Mouse (Mus musculus): ENCODE results near the gene Irf9. TPM values are rescaled to one million over a fixed set of nuclear protein-coding genes. Genes with fewer than 3 reads are reported as not detected.

Gene Irf9
- total and polyA plus RNA-seq, 3 experiments: 8.5 to 14.8 TPM; not detected in 1

DNA sequence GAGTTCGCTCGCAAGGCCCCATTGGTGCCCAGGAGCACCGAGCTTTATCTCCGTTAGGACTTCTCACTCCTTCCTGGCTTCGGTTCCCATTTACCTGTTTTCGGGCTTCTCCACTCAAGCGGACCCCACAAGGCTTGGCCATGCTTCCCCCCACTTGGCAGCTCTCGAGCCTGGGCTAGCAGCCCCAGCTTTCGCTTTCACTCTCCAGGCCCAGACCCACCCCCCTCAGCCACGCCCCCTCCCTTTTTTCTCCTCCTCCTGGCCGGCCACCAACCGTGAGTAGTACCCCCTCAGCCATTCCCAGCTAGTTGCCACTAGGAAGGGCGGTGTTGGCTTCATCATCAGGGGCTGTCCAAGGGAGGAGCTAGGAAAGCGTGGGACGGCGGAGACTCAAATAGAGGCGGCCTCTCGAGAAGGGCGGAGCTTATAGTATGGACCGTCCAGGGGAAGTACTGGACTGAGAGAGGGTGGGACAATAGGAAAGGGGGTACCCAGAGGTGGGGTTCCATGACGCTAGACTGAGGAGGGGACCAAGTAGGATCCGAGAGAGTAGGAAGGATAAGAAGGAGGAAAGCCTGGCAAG, 12.5 kb upstream of the Irf9 start, which contains the start of gene Psme2 (continued):
- TF ChIP-seq ZKSCAN1 (IDR thresholded peaks at IDR 0.05; ENCODE audit: low read depth, low read length) (no peak), POLR2AphosphoS2 (IDR thresholded peaks at IDR 0.05; ENCODE audit: low read length) (peak; percentile 74), TBP (IDR thresholded peaks at IDR 0.05; ENCODE audit: low read depth, low read length) (no peak)

DNA sequence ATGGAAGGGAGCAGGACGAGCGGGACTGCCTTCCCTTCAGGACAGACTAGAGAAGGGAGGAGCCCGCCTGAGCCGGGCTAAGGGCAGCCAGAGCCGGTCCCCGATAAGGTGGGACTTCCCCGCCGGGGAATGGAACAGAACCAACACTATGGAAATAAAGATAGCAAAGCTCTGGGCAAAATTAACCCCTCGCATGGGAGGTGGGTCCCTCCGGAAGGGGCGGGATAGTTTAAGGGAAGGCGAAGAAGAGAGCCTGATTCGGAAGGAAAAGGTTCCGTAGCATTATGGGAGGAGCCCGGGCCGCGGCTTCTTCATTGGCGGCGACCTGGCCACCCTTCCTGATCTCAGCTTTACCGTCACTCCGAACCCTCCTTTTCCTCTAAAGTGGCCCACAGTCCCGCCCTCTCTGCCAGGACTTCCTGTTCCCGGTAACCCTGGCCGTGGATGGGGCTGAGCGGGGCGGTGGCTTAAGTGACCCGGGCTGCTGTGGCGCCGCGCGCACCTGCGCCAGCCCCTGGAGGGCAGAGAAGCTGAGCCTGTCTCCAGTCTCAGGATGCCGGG, 12.0 kb upstream of the Irf9 start, which contains the start of gene Rnf31:
Rnf31 (plus strand) TSS at position 378 of the 561 bp plus-strand sequence.
- H3K36me3 ChIP-seq (ENCODE audit: control insufficient read depth in 1 of 2, insufficient read depth in 2 of 2, low read length in 2 of 2): peaks cover 3 to 22% of the 10 kb centered on the region in 2 experiments; a peak in 3 of 4 replicates
- peaks cover 3 to 35% of the 10 kb centered on the region in 2 experiments for H3K4me1 ChIP-seq (ENCODE audit: control insufficient read depth in 1 of 2, insufficient read depth in 2 of 2, low read length in 2 of 2)
- no peaks in the 10 kb centered on the region for H3K9me3 ChIP-seq (replicated peaks; ENCODE audit: insufficient read depth, low read length)

DNA sequence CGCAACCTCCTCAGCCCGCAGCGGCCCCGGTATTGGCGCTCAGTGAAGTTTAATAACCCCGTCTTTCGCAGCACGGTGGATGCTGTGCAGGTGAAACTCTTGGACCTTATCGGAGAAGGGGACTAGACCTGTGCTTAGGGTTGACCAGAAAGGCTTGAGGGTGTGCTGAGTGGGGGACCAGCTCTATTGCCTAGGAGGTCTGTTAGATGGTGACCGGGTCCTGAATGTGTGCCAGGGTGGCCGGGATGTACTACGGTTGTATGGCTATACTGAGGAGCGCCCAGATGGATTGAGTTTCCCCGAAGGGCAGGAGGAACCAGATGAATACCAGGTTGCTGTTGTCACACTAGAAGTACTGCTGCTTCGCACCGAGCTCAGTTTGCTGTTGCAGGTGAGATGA, 11.1 kb upstream of the Irf9 start:
- Histone ChIP-seq H3K4me1 (ENCODE audit: control insufficient read depth in 1 of 2, insufficient read depth in 2 of 2, low read length in 2 of 2) (peaks cover under 1 to 28% of the 10 kb centered on the region in 2 experiments), H3K36me3 (ENCODE audit: control insufficient read depth in 1 of 2, insufficient read depth in 2 of 2, low read length in 2 of 2) (peaks cover 3 to 15% of the 10 kb centered on the region in 2 experiments; a peak in 3 of 4 replicates), H3K27ac (ENCODE audit: control insufficient read depth, low read depth, low read length) (no peak overlapping the region), H3K79me2 (ENCODE audit: control insufficient read depth, insufficient read depth, low read length, poor library complexity) (peaks cover 24% of the 10 kb centered on the region), H3K27me3 (ENCODE audit: control insufficient read depth in 1 of 2, insufficient read depth in 2 of 2, low read length in 2 of 2) (no peaks in the 10 kb centered on the region), H3K9ac (ENCODE audit: control insufficient read depth, low read depth, low read length, poor library complexity, severe bottlenecking) (peak overlapping the region; percentile 82), H3K4me3 (ENCODE audit: control insufficient read depth in 1 of 2, insufficient read depth in 1 of 2, low read depth in 2 of 2, low read length in 2 of 2) (peak overlapping the region; percentile 73 to 80), H3K9me3 (replicated peaks; ENCODE audit: insufficient read depth, low read length) (no peaks in the 10 kb centered on the region)
- DNase-seq (ENCODE audit: low read depth, low spot score): peak; percentile 46
- TF ChIP-seq RCOR1 (IDR thresholded peaks at IDR 0.05; ENCODE audit: low read depth, low read length) (no peak), POLR2AphosphoS5 (IDR thresholded peaks at IDR 0.05; ENCODE audit: borderline replicate concordance, low read depth, low read length) (no peak), MAFK (IDR thresholded peaks at IDR 0.05; ENCODE audit: borderline replicate concordance, low read depth, low read length) (no peak), ELF1 (IDR thresholded peaks at IDR 0.05; ENCODE audit: low read depth, low read length) (no peak), EP300 (IDR thresholded peaks at IDR 0.05; ENCODE audit: low read depth in 1 of 2, low read length in 2 of 2) (no peak), USF1 (IDR thresholded peaks at IDR 0.05; ENCODE audit: low read depth, low read length) (no peak), MXI1 (IDR thresholded peaks at IDR 0.05; ENCODE audit: low read depth, low read length) (no peak), ZNF384 (IDR thresholded peaks at IDR 0.05; ENCODE audit: low read depth, low read length) (no peak), CTCF (IDR thresholded peaks at IDR 0.05 in 2 of 3, conservative IDR thresholded peaks at IDR 0.05 in 1 of 3; ENCODE audit: control insufficient read depth in 1 of 3, insufficient read depth in 1 of 3, low read depth in 2 of 3, low read length in 3 of 3, poor library complexity in 1 of 3, severe bottlenecking in 1 of 3) (no peak), POLR2AphosphoS2 (IDR thresholded peaks at IDR 0.05; ENCODE audit: low read length) (no peak), TBP (IDR thresholded peaks at IDR 0.05; ENCODE audit: low read depth, low read length) (no peak), GABPA (IDR thresholded peaks at IDR 0.05; ENCODE audit: low read depth, low read length) (no peak), MEF2A (IDR thresholded peaks at IDR 0.05; ENCODE audit: extremely low read depth, insufficient replicate concordance, low read depth, low read length, poor library complexity, severe bottlenecking) (no peak), CHD1 (IDR thresholded peaks at IDR 0.05; ENCODE audit: low read depth, low read length) (no peak), KAT2A (conservative IDR thresholded peaks at IDR 0.05; ENCODE audit: low read depth, low read length) (no peak), MAX (IDR thresholded peaks at IDR 0.05; ENCODE audit: low read length) (no peak), USF2 (IDR thresholded peaks at IDR 0.05; ENCODE audit: borderline replicate concordance in 1 of 2, insufficient read depth in 1 of 2, low read depth in 1 of 2, low read length in 2 of 2) (no peak), RAD21 (IDR thresholded peaks at IDR 0.05; ENCODE audit: low read depth, low read length) (no peak)

More for the DNA sequence above, 12.0 kb upstream of the Irf9 start, which contains the start of gene Rnf31:
- Histone ChIP-seq H3K27ac (ENCODE audit: control insufficient read depth, low read depth, low read length) (peak within 1 kb of the TSS; percentile 86), H3K79me2 (ENCODE audit: control insufficient read depth, insufficient read depth, low read length, poor library complexity) (peaks cover 24% of the 10 kb centered on the region), H3K9ac (ENCODE audit: control insufficient read depth, low read depth, low read length, poor library complexity, severe bottlenecking) (peak within 1 kb of the TSS; percentile 82), H3K4me3 (ENCODE audit: control insufficient read depth in 1 of 2, insufficient read depth in 1 of 2, low read depth in 2 of 2, low read length in 2 of 2) (peak within 1 kb of the TSS; percentile 80 to 94), H3K27me3 (ENCODE audit: control insufficient read depth in 1 of 2, insufficient read depth in 2 of 2, low read length in 2 of 2) (no peaks in the 10 kb centered on the region)
- TF ChIP-seq MAX (IDR thresholded peaks at IDR 0.05; ENCODE audit: low read length): peak; percentile 18
- 0 out of 2 replicates have a peak, but pooled peaks have one; percentile 34 for TF ChIP-seq MAZ (IDR thresholded peaks at IDR 0.05; ENCODE audit: low read depth, low read length)
- peak; percentile 43; the same call in 1 of the 2 replicates for TF ChIP-seq TCF12 (IDR thresholded peaks at IDR 0.05; ENCODE audit: low read depth, low read length)
- TF ChIP-seq POLR2AphosphoS2 (IDR thresholded peaks at IDR 0.05; ENCODE audit: low read length): peak; percentile 26; the same call in 1 of the 2 replicates
- no peak; the same call in 1 of the 2 replicates for TF ChIP-seq E2F4 (IDR thresholded peaks at IDR 0.05; ENCODE audit: borderline replicate concordance, low read depth, low read length)
- peak in 1 of 2 experiments; percentile 68; a peak in 3 of 4 replicates for TF ChIP-seq POLR2A (IDR thresholded peaks at IDR 0.05; ENCODE audit: control insufficient read depth in 1 of 2, insufficient read depth in 1 of 2, low read depth in 1 of 2, low read length in 2 of 2, poor library complexity in 1 of 2)
- TF ChIP-seq SIN3A (IDR thresholded peaks at IDR 0.05; ENCODE audit: low read length): peak; percentile 54; the same call in 1 of the 2 replicates
- peak; percentile 38; the same call in 1 of the 2 replicates for TF ChIP-seq NRF1 (IDR thresholded peaks at IDR 0.05; ENCODE audit: insufficient read depth, low read depth, low read length, poor library complexity, severe bottlenecking)
- TF ChIP-seq JUND (IDR thresholded peaks at IDR 0.05; ENCODE audit: low read depth, low read length): no peak
- no peak for TF ChIP-seq EP300 (IDR thresholded peaks at IDR 0.05; ENCODE audit: low read depth in 1 of 2, low read length in 2 of 2)
- peak; percentile 41; the same call in 1 of the 2 replicates for TF ChIP-seq TBP (IDR thresholded peaks at IDR 0.05; ENCODE audit: low read depth, low read length)
- peak; percentile 28; the same call in 1 of the 2 replicates for TF ChIP-seq MYC (IDR thresholded peaks at IDR 0.05; ENCODE audit: low read depth, low read length)
- TF ChIP-seq ZMIZ1 (IDR thresholded peaks at IDR 0.05; ENCODE audit: low read depth, low read length): no peak
- peak; percentile 62; the same call in 1 of the 2 replicates for TF ChIP-seq KAT2A (conservative IDR thresholded peaks at IDR 0.05; ENCODE audit: low read depth, low read length)
- TF ChIP-seq HCFC1 (IDR thresholded peaks at IDR 0.05; ENCODE audit: low read depth, low read length): peak; percentile 81
- peak; percentile 70 for TF ChIP-seq NELFE (IDR thresholded peaks at IDR 0.05; ENCODE audit: low read depth, low read length)
- TF ChIP-seq ETS1 (IDR thresholded peaks at IDR 0.05; ENCODE audit: low read depth, low read length): peak; percentile 43
- TF ChIP-seq ELF1 (IDR thresholded peaks at IDR 0.05; ENCODE audit: low read depth, low read length): peak; percentile 90
- no peak for TF ChIP-seq ZC3H11A (IDR thresholded peaks at IDR 0.05; ENCODE audit: low read depth, low read length)
- peak; percentile 98 for DNase-seq (ENCODE audit: low read depth, low spot score)

All from MEL (cell line).